7 mouse cellular contexts compared by ENCODE assay signal in genomic region chr14:118234541-118235210, GRCm38 (mm10). TPM values are rescaled to one million over a fixed set of nuclear protein-coding genes. Genes with fewer than 3 reads are reported as not detected.
DNase-seq lines count a peak whose midpoint lies in the region; ATAC-seq and TF ChIP-seq lines count a peak whose summit lies in the region.

No protein-coding gene starts in this region.

- no peak for TF ChIP-seq CTCF in thymus, adult 2 months (IDR thresholded peaks at IDR 0.05; ENCODE audit: borderline replicate concordance, control insufficient read depth, extremely low read depth, insufficient read depth, low read length, poor library complexity)

- ATAC-seq in intestine, embryonic 15.5 days = no peak

- no peak overlapping the region for H3K4me3 ChIP-seq in thymus, adult 2 months (ENCODE audit: control insufficient read depth, insufficient read depth, low read length)
- peak overlapping the region; percentile 87 for H3K4me3 ChIP-seq in forebrain, embryonic 10.5 days
- H3K4me3 ChIP-seq in intestine, embryonic 15.5 days (replicated peaks) = peak overlapping the region; percentile 51

- peaks cover 40% of the 10 kb centered on the region for H3K27me3 ChIP-seq in thymus, adult 2 months (ENCODE audit: control insufficient read depth, insufficient read depth, low read length)
- peaks cover 94% of the 10 kb centered on the region for H3K27me3 ChIP-seq in forebrain, embryonic 10.5 days (ENCODE audit: poor library complexity, severe bottlenecking)
- H3K27me3 ChIP-seq in intestine, embryonic 15.5 days (replicated peaks) = peaks cover 76% of the 10 kb centered on the region

- no peak overlapping the region for H3K27ac ChIP-seq in thymus, adult 2 months (ENCODE audit: control insufficient read depth, insufficient read depth, low read length)
- H3K27ac ChIP-seq in forebrain, embryonic 10.5 days = peak overlapping the region; percentile 97
- H3K27ac ChIP-seq in intestine, embryonic 15.5 days = no peak overlapping the region

- peak overlapping the region; percentile 95 for H3K4me2 ChIP-seq in intestine, embryonic 15.5 days (replicated peaks)

- H3K9me3 ChIP-seq in forebrain, embryonic 10.5 days = no peaks in the 10 kb centered on the region
- H3K9me3 ChIP-seq in intestine, embryonic 15.5 days = no peaks in the 10 kb centered on the region

- 3% methylated on average over 83 of the region's 84 CpGs for WGBS in thymus, adult 2 months
- under 1% methylated on average over 84 of the region's 84 CpGs for WGBS in forebrain, embryonic 10.5 days
- under 1% methylated on average over 81 of the region's 84 CpGs for WGBS in intestine, embryonic 15.5 days

- no peak for TF ChIP-seq POLR2A in thymus, adult 2 months (IDR thresholded peaks at IDR 0.05; ENCODE audit: control insufficient read depth, extremely low read depth, insufficient read depth, low read length, poor library complexity)

- peaks cover 10% of the 10 kb centered on the region; the same call in 1 of the 2 replicates for H3K4me1 ChIP-seq in thymus, adult 2 months (replicated peaks; ENCODE audit: control insufficient read depth, insufficient read depth, low read length)
- peaks cover 76% of the 10 kb centered on the region for H3K4me1 ChIP-seq in forebrain, embryonic 10.5 days
- peaks cover 34% of the 10 kb centered on the region for H3K4me1 ChIP-seq in intestine, embryonic 15.5 days (replicated peaks)

- H3K9ac ChIP-seq in intestine, embryonic 15.5 days = no peak overlapping the region

- no peaks in the 10 kb centered on the region for H3K36me3 ChIP-seq in thymus, adult 2 months (ENCODE audit: control insufficient read depth, insufficient read depth, low read length)
- peaks cover 21% of the 10 kb centered on the region for H3K36me3 ChIP-seq in forebrain, embryonic 10.5 days (replicated peaks)
- H3K36me3 ChIP-seq in intestine, embryonic 15.5 days = no peaks in the 10 kb centered on the region

- DNase-seq in thymus, postnatal 14 days = peak; percentile 24
- DNase-seq in thymus, adult 2 months = no peak
- DNase-seq in forebrain, embryonic 10.5 days (ENCODE audit: extremely low spot score, low spot score) = peak; percentile 63
- peak; percentile 82 for DNase-seq in neural tube, embryonic 10.5 days (ENCODE audit: extremely low spot score, low spot score)
- no peak for DNase-seq in spleen, postnatal 36 days (ENCODE audit: low spot score in 2 of 2)
- DNase-seq in frontal cortex, postnatal 14 days (ENCODE audit: low spot score in 2 of 2) = no peak

RNA-seq across cellular contexts. Expression of gene Sox21, which starts 2.2 kb away (rescaled TPM):
- polyA plus RNA-seq in thymus, adult 2 months (2012; rRNA removed) = 0.59 and 1.0 TPM in 2 replicates
- polyA plus RNA-seq in forebrain, embryonic 10.5 days (2016; fragmentation: Nextera tagmentation; extraction: Ambion mirVana) = 7.9 and 8.7 TPM in 2 replicates
- 0.09 and 0.14 TPM in 2 replicates for polyA plus RNA-seq in intestine, embryonic 15.5 days (2015; fragmentation: Nextera tagmentation; extraction: Ambion mirVana)

RNA-seq across cellular contexts. Expression of gene Gm9376, which starts 32.1 kb away (rescaled TPM):
- not detected in 2 replicates for polyA plus RNA-seq in thymus, adult 2 months (2012; rRNA removed)
- polyA plus RNA-seq in forebrain, embryonic 10.5 days (2016; fragmentation: Nextera tagmentation; extraction: Ambion mirVana) = not detected in 2 replicates
- not detected in 2 replicates for polyA plus RNA-seq in intestine, embryonic 15.5 days (2015; fragmentation: Nextera tagmentation; extraction: Ambion mirVana)

Comparison
In these comparisons a context has a peak if more than half of its experiments do, and no peak if none do; other contexts are left out.
1. DNase-seq: peak in thymus, postnatal 14 days (single experiment), forebrain, embryonic 10.5 days (single experiment) and neural tube, embryonic 10.5 days (single experiment); none in thymus, adult 2 months (single experiment), spleen, postnatal 36 days (0 of 2) and frontal cortex, postnatal 14 days (0 of 2).